Mouse (Mus musculus) hindbrain, embryonic 13.5 days (tissue): ENCODE measurements at regions not wholly inside any gene's neighbourhood (a gene's known extent, or its start where the extent isn't known, plus 50 kb on each side); places are given as distances from the start of the nearest gene placed in this dataset.
A peak's percentile ranks its signal among the peaks of the same experiment; 100 is the strongest.

Experiments
- ATAC-seq: fragments of 200-750 bp; cut with Nextera tagmentation; 2 replicates; pipeline ENCODE4 v1.8.0; 2017; ENCODE audit warnings: moderate TSS enrichment; ENCODE audit not compliant: low FRiP score
- H3K27ac ChIP-seq: fragments of 300-500 bp; sonication (generic); 2 replicates; pipeline ENCODE4 v1.5.1; 2015; ENCODE audit warnings: inconsistent platforms, mild to moderate bottlenecking, moderate library complexity
- H3K27me3 ChIP-seq: fragments of 300-500 bp; sonication (generic); 2 replicates; pipeline ENCODE4 v1.6.1; 2015; ENCODE audit warnings: mild to moderate bottlenecking, inconsistent platforms
- H3K36me3 ChIP-seq: fragments of 300-500 bp; sonication (generic); 2 replicates; pipeline ENCODE4 v1.6.1; 2015; ENCODE audit warnings: mild to moderate bottlenecking, inconsistent platforms
- H3K4me1 ChIP-seq: fragments of 300-500 bp; sonication (generic); replicated peaks from 2 replicates; pipeline ENCODE4 v1.6.1; 2015; ENCODE audit warnings: inconsistent platforms
- H3K4me2 ChIP-seq: fragments of 300-500 bp; sonication (generic); 2 replicates; pipeline ENCODE4 v1.6.1; 2015; ENCODE audit warnings: inconsistent platforms, mild to moderate bottlenecking, moderate library complexity
- H3K4me3 ChIP-seq: fragments of 300-500 bp; sonication (generic); 2 replicates; pipeline ENCODE4 v1.5.1; 2015; ENCODE audit warnings: mild to moderate bottlenecking, inconsistent platforms
- H3K9ac ChIP-seq: fragments of 300-500 bp; sonication (generic); 2 replicates; pipeline ENCODE4 v1.6.1; 2015; ENCODE audit warnings: mild to moderate bottlenecking, inconsistent platforms
- H3K9me3 ChIP-seq: fragments of 300-500 bp; sonication (generic); 2 replicates; pipeline ENCODE4 v1.6.1; 2016; ENCODE audit warnings: inconsistent platforms
- WGBS: fragments of 180-500 bp; shearing (Covaris S2); methylation state at CpG from one replicate; pipeline ENCODE4 v1.1.7; 2015; 5-methylcytosine and 5-hydroxymethylcytosine counted together

GRCm38 (mm10) chr16:18683556-18683955, 53.8 kb upstream of the Sept5 start:
- ATAC-seq: no peak
- no peaks in the 10 kb centered on the region for H3K9me3 ChIP-seq
- no peaks in the 10 kb centered on the region for H3K27me3 ChIP-seq
- 43% methylated on average over 6 of the region's 6 CpGs for WGBS
- H3K27ac ChIP-seq: no peak overlapping the region
- H3K36me3 ChIP-seq: no peaks in the 10 kb centered on the region
- no peak overlapping the region for H3K9ac ChIP-seq
- H3K4me3 ChIP-seq: no peak overlapping the region
- peaks cover 19% of the 10 kb centered on the region for H3K4me1 ChIP-seq
- H3K4me2 ChIP-seq: no peak overlapping the region

- Histone ChIP-seq H3K9ac (no peak overlapping the region), H3K4me2 (peak overlapping the region; percentile 56; the same call in 1 of the 2 replicates), H3K27ac (no peak overlapping the region), H3K4me1 (peaks cover 19% of the 10 kb centered on the region), H3K9me3 (no peaks in the 10 kb centered on the region), H3K4me3 (no peak overlapping the region), H3K36me3 (no peaks in the 10 kb centered on the region), H3K27me3 (no peaks in the 10 kb centered on the region)
- 0 out of 2 replicates have a peak, but pooled peaks have one; percentile 7 for ATAC-seq
- WGBS: 8% methylated on average over 6 of the region's 6 CpGs
These were observed 56.4 kb upstream of the Sept5 start for GRCm38 (mm10) chr16:18686044-18686761.

GRCm38 (mm10) chr16:18686916-18687315, 57.2 kb upstream of the Sept5 start:
- Histone ChIP-seq H3K4me3 (peak overlapping the region; percentile 24), H3K36me3 (no peaks in the 10 kb centered on the region), H3K4me1 (peaks cover 19% of the 10 kb centered on the region), H3K9me3 (no peaks in the 10 kb centered on the region), H3K9ac (peak overlapping the region; percentile 21), H3K4me2 (peak overlapping the region; percentile 56), H3K27me3 (no peaks in the 10 kb centered on the region), H3K27ac (peak overlapping the region; percentile 31)
- peak; percentile 92 for ATAC-seq
- under 1% methylated on average over 17 of the region's 17 CpGs for WGBS

GRCm38 (mm10) chr16:18687367-18687766, 57.6 kb upstream of the Sept5 start:
- Histone ChIP-seq H3K4me3 (peak overlapping the region; percentile 24), H3K27me3 (no peaks in the 10 kb centered on the region), H3K36me3 (no peaks in the 10 kb centered on the region), H3K4me1 (peaks cover 19% of the 10 kb centered on the region), H3K4me2 (peak overlapping the region; percentile 56), H3K9ac (peak overlapping the region; percentile 21), H3K9me3 (no peaks in the 10 kb centered on the region), H3K27ac (peak overlapping the region; percentile 31)
- WGBS: 5% methylated on average over 8 of the region's 8 CpGs
- peak; percentile 41 for ATAC-seq

- Histone ChIP-seq H3K4me1 (peaks cover 5% of the 10 kb centered on the region), H3K36me3 (no peaks in the 10 kb centered on the region), H3K27ac (no peak overlapping the region), H3K9ac (no peak overlapping the region), H3K4me2 (no peak overlapping the region), H3K27me3 (no peaks in the 10 kb centered on the region), H3K9me3 (no peaks in the 10 kb centered on the region), H3K4me3 (no peak overlapping the region)
- 72% methylated on average over 5 of the region's 5 CpGs for WGBS
- no peak for ATAC-seq
These were observed 65.8 kb upstream of the Sept5 start for GRCm38 (mm10) chr16:18695596-18695995.

GRCm38 (mm10) chr16:18696074-18696819, 66.5 kb upstream of the Sept5 start:
- H3K4me2 ChIP-seq: peak overlapping the region; percentile 10; the same call in 1 of the 2 replicates
- peaks cover 5% of the 10 kb centered on the region for H3K4me1 ChIP-seq
- 9% methylated on average over 20 of the region's 20 CpGs for WGBS
- no peaks in the 10 kb centered on the region for H3K36me3 ChIP-seq
- ATAC-seq: peak; percentile 77
- no peaks in the 10 kb centered on the region for H3K9me3 ChIP-seq
- H3K4me3 ChIP-seq: no peak overlapping the region
- no peak overlapping the region for H3K27ac ChIP-seq
- no peak overlapping the region; the same call in 1 of the 2 replicates for H3K9ac ChIP-seq
- no peaks in the 10 kb centered on the region for H3K27me3 ChIP-seq

GRCm38 (mm10) chr16:18696820-18697168, 67.0 kb upstream of the Sept5 start:
- peak; percentile 53; the same call in 1 of the 2 replicates for ATAC-seq
- Histone ChIP-seq H3K4me2 (peak overlapping the region; percentile 10; the same call in 1 of the 2 replicates), H3K36me3 (no peaks in the 10 kb centered on the region), H3K27me3 (no peaks in the 10 kb centered on the region), H3K9ac (no peak overlapping the region; the same call in 1 of the 2 replicates), H3K4me1 (peaks cover 5% of the 10 kb centered on the region), H3K9me3 (no peaks in the 10 kb centered on the region), H3K4me3 (no peak overlapping the region), H3K27ac (no peak overlapping the region)
- WGBS: 58% methylated on average over 5 of the region's 5 CpGs

- no peak overlapping the region for H3K4me3 ChIP-seq
- no peak overlapping the region for H3K4me2 ChIP-seq
- no peak for ATAC-seq
- H3K36me3 ChIP-seq: no peaks in the 10 kb centered on the region
- H3K9me3 ChIP-seq: no peaks in the 10 kb centered on the region
- no peaks in the 10 kb centered on the region for H3K27me3 ChIP-seq
- H3K27ac ChIP-seq: no peak overlapping the region; the same call in 1 of the 2 replicates
- H3K9ac ChIP-seq: no peak overlapping the region
- peaks cover 16% of the 10 kb centered on the region; the same call in 1 of the 2 replicates for H3K4me1 ChIP-seq
- 68% methylated on average over 9 of the region's 9 CpGs for WGBS
These were observed 72.5 kb upstream of the Cldn5 start for GRCm38 (mm10) chr16:18704126-18704525.

GRCm38 (mm10) chr16:18705028-18705648, 71.5 kb upstream of the Cldn5 start:
- no peaks in the 10 kb centered on the region for H3K9me3 ChIP-seq
- no peak overlapping the region for H3K4me2 ChIP-seq
- peaks cover 16% of the 10 kb centered on the region; the same call in 1 of the 2 replicates for H3K4me1 ChIP-seq
- H3K9ac ChIP-seq: no peak overlapping the region
- ATAC-seq: no peak
- 56% methylated on average over 9 of the region's 9 CpGs for WGBS
- H3K27me3 ChIP-seq: no peaks in the 10 kb centered on the region
- no peaks in the 10 kb centered on the region for H3K36me3 ChIP-seq
- H3K4me3 ChIP-seq: no peak overlapping the region
- H3K27ac ChIP-seq: no peak overlapping the region; the same call in 1 of the 2 replicates

- WGBS: 64% methylated on average over 1 of the region's 1 CpGs
- Histone ChIP-seq H3K9me3 (no peaks in the 10 kb centered on the region), H3K27me3 (no peaks in the 10 kb centered on the region), H3K36me3 (no peaks in the 10 kb centered on the region), H3K27ac (no peak overlapping the region), H3K4me1 (no peaks in the 10 kb centered on the region), H3K4me3 (no peak overlapping the region), H3K4me2 (no peak overlapping the region), H3K9ac (no peak overlapping the region)
- no peak for ATAC-seq
These were observed 65.0 kb upstream of the Cldn5 start for GRCm38 (mm10) chr16:18711637-18712125.

GRCm38 (mm10) chr16:18713017-18713416, 63.6 kb upstream of the Cldn5 start:
- H3K9ac ChIP-seq: no peak overlapping the region
- no peak overlapping the region for H3K4me3 ChIP-seq
- H3K4me1 ChIP-seq: no peaks in the 10 kb centered on the region
- no peaks in the 10 kb centered on the region for H3K27me3 ChIP-seq
- no peaks in the 10 kb centered on the region for H3K9me3 ChIP-seq
- no peak overlapping the region for H3K27ac ChIP-seq
- WGBS: 79% methylated on average over 5 of the region's 5 CpGs
- ATAC-seq: no peak
- H3K36me3 ChIP-seq: no peaks in the 10 kb centered on the region
- no peak overlapping the region for H3K4me2 ChIP-seq

- no peak for ATAC-seq
- Histone ChIP-seq H3K27me3 (no peaks in the 10 kb centered on the region), H3K27ac (no peak overlapping the region), H3K4me1 (no peaks in the 10 kb centered on the region), H3K36me3 (no peaks in the 10 kb centered on the region), H3K9ac (no peak overlapping the region), H3K4me2 (no peak overlapping the region), H3K4me3 (no peak overlapping the region), H3K9me3 (no peaks in the 10 kb centered on the region)
- 65% methylated on average over 3 of the region's 3 CpGs for WGBS
These were observed 61.3 kb upstream of the Cldn5 start for GRCm38 (mm10) chr16:18715381-18715780.
